In genomic region chr2:33640171-33640721, GRCm38 (mm10) we compare ENCODE assay signal across 8 mouse cellular contexts. TPM values are rescaled to one million over a fixed set of nuclear protein-coding genes. Genes with fewer than 3 reads are reported as not detected.
DNase-seq lines count a peak whose midpoint lies in the region; ATAC-seq and TF ChIP-seq lines count a peak whose summit lies in the region.

Gene Lmx1b, minus strand, starts transcription at chr2:33640511.

- no peak within 1 kb of the TSS for H3K27ac ChIP-seq in testis, adult 2 months (ENCODE audit: control insufficient read depth, insufficient read depth, low read depth, low read length)
- H3K27ac ChIP-seq in limb, embryonic 12.5 days: peak within 1 kb of the TSS; percentile 93
- H3K27ac ChIP-seq in stomach, embryonic 14.5 days (ENCODE audit: low read length): no peak within 1 kb of the TSS

- H3K27me3 ChIP-seq in testis, adult 2 months (ENCODE audit: control insufficient read depth, insufficient read depth, low read length): peaks cover 2% of the 10 kb centered on the region
- peaks cover 96% of the 10 kb centered on the region for H3K27me3 ChIP-seq in limb, embryonic 12.5 days
- peaks cover 82% of the 10 kb centered on the region for H3K27me3 ChIP-seq in stomach, embryonic 14.5 days (ENCODE audit: control insufficient read depth, insufficient read depth, low read length)

- 1% methylated on average over 53 of the region's 53 CpGs for WGBS in limb, embryonic 12.5 days
- under 1% methylated on average over 51 of the region's 53 CpGs for WGBS in stomach, embryonic 14.5 days

- no peaks in the 10 kb centered on the region for H3K9me3 ChIP-seq in limb, embryonic 12.5 days
- H3K9me3 ChIP-seq in stomach, embryonic 14.5 days (ENCODE audit: control insufficient read depth, low read depth, low read length): no peaks in the 10 kb centered on the region

- TF ChIP-seq POLR2A in testis, adult 2 months (IDR thresholded peaks at IDR 0.05; ENCODE audit: control insufficient read depth, low read depth, low read length): no peak

- H3K9ac ChIP-seq in limb, embryonic 12.5 days (replicated peaks): peak within 1 kb of the TSS; percentile 99
- H3K9ac ChIP-seq in stomach, embryonic 14.5 days (replicated peaks; ENCODE audit: low read depth, low read length): no peak within 1 kb of the TSS

- ATAC-seq in limb, embryonic 12.5 days (ENCODE audit: insufficient number of reproducible peaks, insufficient read depth, low FRiP score, low TSS enrichment, low read depth): no peak
- no peak for ATAC-seq in stomach, embryonic 14.5 days (ENCODE audit: insufficient number of reproducible peaks, insufficient read depth, low FRiP score, low read depth)
- ATAC-seq in granulocyte monocyte progenitor cell, adult 5-6 weeks (replicated peaks; ENCODE audit: poor library complexity, severe bottlenecking): no peak

- peak within 1 kb of the TSS; percentile 74 for H3K4me2 ChIP-seq in limb, embryonic 12.5 days
- H3K4me2 ChIP-seq in stomach, embryonic 14.5 days (replicated peaks; ENCODE audit: low read depth, low read length): peak within 1 kb of the TSS; percentile 70

- H3K4me3 ChIP-seq in testis, adult 2 months (ENCODE audit: control insufficient read depth, low read depth, low read length): peak within 1 kb of the TSS; percentile 26; the same call in 1 of the 2 replicates
- peak within 1 kb of the TSS; percentile 72 for H3K4me3 ChIP-seq in limb, embryonic 12.5 days (replicated peaks)
- H3K4me3 ChIP-seq in stomach, embryonic 14.5 days (ENCODE audit: low read depth, low read length): peak within 1 kb of the TSS; percentile 29

- DNase-seq in embryo, embryonic 11 days: peak; percentile 48
- no peak for DNase-seq in embryo, embryonic 10.5 days (ENCODE audit: low spot score)
- no peak for DNase-seq in testis, postnatal 14 days (ENCODE audit: low spot score)
- DNase-seq in layer of hippocampus, postnatal 10 days (ENCODE audit: low spot score in 2 of 2): no peak

- TF ChIP-seq CTCF in testis, adult 2 months (IDR thresholded peaks at IDR 0.05; ENCODE audit: control insufficient read depth, insufficient read depth, insufficient replicate concordance, low read depth, low read length): no peak

- no peaks in the 10 kb centered on the region for H3K36me3 ChIP-seq in testis, adult 2 months (ENCODE audit: control insufficient read depth, insufficient read depth, low read length)
- peaks cover 14% of the 10 kb centered on the region; the same call in 1 of the 2 replicates for H3K36me3 ChIP-seq in limb, embryonic 12.5 days
- no peaks in the 10 kb centered on the region for H3K36me3 ChIP-seq in stomach, embryonic 14.5 days (ENCODE audit: control insufficient read depth, insufficient read depth, low read length)

- H3K4me1 ChIP-seq in testis, adult 2 months (ENCODE audit: control insufficient read depth, insufficient read depth, low read length): peaks cover 24% of the 10 kb centered on the region
- peaks cover 45% of the 10 kb centered on the region for H3K4me1 ChIP-seq in limb, embryonic 12.5 days (replicated peaks)
- H3K4me1 ChIP-seq in stomach, embryonic 14.5 days (ENCODE audit: control insufficient read depth, insufficient read depth, low read length): peaks cover 11% of the 10 kb centered on the region; the same call in 1 of the 2 replicates

RNA-seq across cellular contexts. Expression of gene Lmx1b, which starts in this region (rescaled TPM):
- polyA plus RNA-seq in testis, adult 2 months (2012; rRNA removed): 0.09 and 0.14 TPM in 2 replicates
- 8.6 and 9.9 TPM in 2 replicates for polyA plus RNA-seq in limb, embryonic 12.5 days (2016; fragmentation: Nextera tagmentation; extraction: Ambion mirVana)
- polyA plus RNA-seq in stomach, embryonic 14.5 days (2014; fragmentation: Nextera tagmentation; extraction: Ambion mirVana): not detected in 2 replicates
- under 1 TPM in 1 of 2 experiments, not detected in 1; 0.27 TPM for total RNA-seq in layer of hippocampus, postnatal 10 days (2021)
- total RNA-seq in granulocyte monocyte progenitor cell, adult 5-6 weeks (2014; fragmentation: Nextera tagmentation): not detected in 2 replicates
- total RNA-seq in granulocyte monocyte progenitor cell, adult 5-6 weeks (2017): not detected in 2 replicates
